Mouse (Mus musculus) olfactory bulb, adult 2 months (tissue): Measurements from ENCODE around the gene Me1.

Source experiments
- CTCF ChIP-seq: fragments of 200-500 bp; IDR thresholded peaks from 2 replicates; pipeline ENCODE4 v1.5.1; 2012; ENCODE audit warnings: low read depth, mild to moderate bottlenecking, low read length, moderate library complexity; ENCODE audit not compliant: insufficient read depth
- POLR2A ChIP-seq: fragments of 200-500 bp; IDR thresholded peaks from 2 replicates; pipeline ENCODE4 v1.6.1; 2012; ENCODE audit warnings: mild to moderate bottlenecking, low read depth, low read length, moderate library complexity; ENCODE audit not compliant: insufficient read depth

DNA sequence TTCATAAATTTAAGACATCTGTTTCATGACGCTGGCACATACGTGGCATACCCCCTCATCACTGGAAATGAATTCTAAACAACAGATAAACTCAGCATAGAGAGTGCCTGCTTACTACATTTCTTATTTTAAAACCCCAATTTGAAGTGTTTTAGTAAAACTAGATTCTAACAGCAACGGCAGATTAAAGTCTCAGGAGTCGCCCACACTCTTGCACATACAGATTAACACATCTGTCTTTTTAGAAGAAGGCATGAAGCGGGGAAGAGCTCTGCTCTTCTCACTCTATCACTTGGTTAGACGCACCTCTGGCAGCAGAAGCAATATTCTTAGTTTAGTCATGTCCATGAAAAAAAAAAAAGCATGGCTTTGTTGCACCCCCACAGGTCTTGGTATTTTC is 120.6 kb downstream of the Me1 start:
- no peak for TF ChIP-seq POLR2A
- no peak for TF ChIP-seq CTCF
